Mouse (Mus musculus) limb, embryonic 14.5 days (tissue): ENCODE data around the gene Nrxn3. TPM values are rescaled to one million over a fixed set of nuclear protein-coding genes. Genes with fewer than 3 reads are reported as not detected.
A peak's percentile ranks its signal among the peaks of the same experiment; 100 is the strongest.

ENCODE experiments used
- ATAC-seq: fragments of 200-750 bp; cut with Nextera tagmentation; 2 replicates; pipeline ENCODE4 v1.8.0; 2017; ENCODE audit warnings: low read depth, moderate number of reproducible peaks, moderate TSS enrichment; ENCODE audit not compliant: low FRiP score
- DNase-seq: peaks from one replicate; pipeline ENCODE4 v3.0.0-alpha.2; 2015; ENCODE audit warnings: low spot score
- H3K27ac ChIP-seq: fragments of 300-500 bp; sonication (generic); replicated peaks from 2 replicates; pipeline ENCODE4 v1.5.1; 2014; ENCODE audit warnings: low read depth, mild to moderate bottlenecking, low read length, moderate library complexity, mixed read lengths
- H3K27me3 ChIP-seq: fragments of 300-500 bp; sonication (generic); 2 replicates; pipeline ENCODE4 v1.6.1; 2014; ENCODE audit warnings: low read length, mixed read lengths; ENCODE audit not compliant: control insufficient read depth, insufficient read depth
- H3K36me3 ChIP-seq: fragments of 300-500 bp; sonication (generic); 2 replicates; pipeline ENCODE4 v1.6.1; 2014; ENCODE audit warnings: mild to moderate bottlenecking, low read length, moderate library complexity, mixed read lengths; ENCODE audit not compliant: control insufficient read depth, insufficient read depth
- H3K4me1 ChIP-seq: fragments of 300-500 bp; sonication (generic); 2 replicates; pipeline ENCODE4 v1.6.1; 2014; ENCODE audit warnings: antibody characterized with exemption, low read length, mixed read lengths; ENCODE audit not compliant: control insufficient read depth, insufficient read depth
- H3K4me2 ChIP-seq: fragments of 300-500 bp; sonication (generic); replicated peaks from 2 replicates; pipeline ENCODE4 v1.6.1; 2014; ENCODE audit warnings: low read depth, mild to moderate bottlenecking, low read length, moderate library complexity; ENCODE audit not compliant: severe bottlenecking
- H3K4me3 ChIP-seq: fragments of 300-500 bp; sonication (generic); replicated peaks from 2 replicates; pipeline ENCODE4 v1.5.1; 2014; ENCODE audit warnings: low read length
- H3K9ac ChIP-seq: fragments of 300-500 bp; sonication (generic); 2 replicates; pipeline ENCODE4 v1.6.1; 2014; ENCODE audit warnings: mild to moderate bottlenecking, low read depth, low read length, moderate library complexity; ENCODE audit not compliant: severe bottlenecking
- H3K9me3 ChIP-seq: fragments of 300-500 bp; sonication (generic); 2 replicates; pipeline ENCODE4 v1.6.1; 2016; ENCODE audit warnings: low read length; ENCODE audit not compliant: control insufficient read depth
- POLR2A ChIP-seq: fragments of 200-500 bp; IDR thresholded peaks from 2 replicates; pipeline ENCODE4 v1.8.0; 2012; ENCODE audit warnings: inconsistent platforms, mild to moderate bottlenecking, moderate library complexity, borderline replicate concordance; ENCODE audit not compliant: insufficient read depth, insufficient read length; ENCODE audit errors: extremely low read depth
- WGBS: fragments of 180-500 bp; shearing (Covaris S2); extraction: QIAGEN DNeasy Blood & Tissue Kit; methylation state at CpG from one replicate; pipeline ENCODE4 v1.1.7; 2014; 5-methylcytosine and 5-hydroxymethylcytosine counted together
- polyA plus RNA-seq, 2 experiments: library from polyadenylated mRNA; depleted of rRNA in 1 of 2; stranded (reverse) in 1 of 2; unstranded in 1 of 2; fragments of >200 nt; fragmentation: Nextera tagmentation in 1 of 2; extraction: Ambion mirVana in 1 of 2; gene quantifications; 2 replicates each; pipeline versions ENCODE4 v1.2.1 to v1.2.3; 2012 to 2014

The Nrxn3 gene
- polyA plus RNA-seq, 2 experiments, result 0.74 to 1.4 TPM

DNA sequence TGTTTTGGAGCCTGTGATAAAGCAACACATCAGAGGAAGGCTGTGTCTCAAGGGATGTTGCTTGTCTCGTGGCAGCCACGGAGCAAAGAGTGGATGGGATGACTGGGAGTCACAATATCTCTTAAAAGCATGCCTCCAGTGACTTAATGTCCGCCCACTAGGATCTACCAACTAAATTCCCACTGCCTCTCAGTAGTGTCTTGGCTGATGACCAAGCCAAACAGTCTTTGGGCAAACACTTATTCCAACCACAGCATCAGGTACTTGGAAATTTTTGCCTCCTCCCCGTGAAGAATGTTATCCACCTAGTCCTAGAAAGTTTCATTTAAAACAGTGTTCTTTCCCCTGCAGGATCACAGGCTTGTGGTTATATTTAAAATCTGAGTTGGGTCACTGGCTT lies 917.4 kb downstream of the Nrxn3 start:
- Histone ChIP-seq H3K4me3 (no peak overlapping the region), H3K27me3 (no peaks in the 10 kb centered on the region), H3K27ac (no peak overlapping the region), H3K9me3 (no peaks in the 10 kb centered on the region), H3K4me1 (peaks cover 4% of the 10 kb centered on the region; the same call in 1 of the 2 replicates), H3K4me2 (no peak overlapping the region), H3K36me3 (no peaks in the 10 kb centered on the region), H3K9ac (no peak overlapping the region)
- 46% methylated on average over 4 of the region's 4 CpGs for WGBS
- peak; percentile 55 for DNase-seq
- no peak; the same call in 1 of the 2 replicates for ATAC-seq
- no peak for TF ChIP-seq POLR2A

GRCm38 (mm10) chr12:89641460-89641859 lies 918.8 kb downstream of the Nrxn3 start:
- DNase-seq (no peak), ATAC-seq (no peak)
- Histone ChIP-seq H3K27ac (no peak overlapping the region), H3K9me3 (no peaks in the 10 kb centered on the region), H3K4me2 (no peak overlapping the region), H3K9ac (no peak overlapping the region), H3K27me3 (no peaks in the 10 kb centered on the region), H3K4me3 (no peak overlapping the region), H3K36me3 (no peaks in the 10 kb centered on the region), H3K4me1 (peaks cover 4% of the 10 kb centered on the region; the same call in 1 of the 2 replicates)
- WGBS, result 14% methylated on average over 1 of the region's 1 CpGs
- TF ChIP-seq POLR2A, result no peak

DNA sequence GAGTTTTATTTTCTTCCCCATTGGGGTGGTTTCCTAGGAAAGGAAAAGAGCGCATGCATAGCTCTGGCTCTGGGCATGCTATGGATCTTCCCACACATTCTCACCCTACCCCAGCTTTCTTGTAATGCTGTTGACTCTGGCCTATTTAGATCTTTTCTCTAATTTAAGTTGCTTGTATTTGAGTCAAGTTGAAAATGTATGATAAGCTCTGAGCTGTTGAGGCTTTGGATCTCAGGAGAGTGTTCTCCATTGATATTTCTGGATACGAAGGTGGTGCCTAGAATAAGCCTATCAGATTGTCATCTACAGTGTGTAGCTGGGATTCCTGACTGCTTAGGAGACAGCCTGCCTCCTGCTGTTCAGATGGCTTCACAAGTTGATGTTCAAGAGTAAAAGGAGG lies 930.5 kb downstream of the Nrxn3 start:
- WGBS, result 87% methylated on average over 2 of the region's 2 CpGs
- no peak overlapping the region for H3K4me3 ChIP-seq
- no peaks in the 10 kb centered on the region for H3K36me3 ChIP-seq
- DNase-seq, result no peak
- no peaks in the 10 kb centered on the region for H3K4me1 ChIP-seq
- H3K4me2 ChIP-seq, result no peak overlapping the region
- H3K9me3 ChIP-seq, result no peaks in the 10 kb centered on the region
- no peak for ATAC-seq
- TF ChIP-seq POLR2A, result no peak
- H3K9ac ChIP-seq, result no peak overlapping the region
- H3K27me3 ChIP-seq, result no peaks in the 10 kb centered on the region
- H3K27ac ChIP-seq, result no peak overlapping the region

- Histone ChIP-seq H3K27me3 (no peaks in the 10 kb centered on the region), H3K4me1 (no peaks in the 10 kb centered on the region), H3K36me3 (no peaks in the 10 kb centered on the region), H3K9me3 (no peaks in the 10 kb centered on the region), H3K4me3 (no peak overlapping the region), H3K27ac (no peak overlapping the region), H3K4me2 (no peak overlapping the region), H3K9ac (no peak overlapping the region)
- WGBS, result 79% methylated on average over 3 of the region's 3 CpGs
- DNase-seq, result no peak
- TF ChIP-seq POLR2A, result no peak
- no peak for ATAC-seq
These were observed 938.5 kb downstream of the Nrxn3 start for GRCm38 (mm10) chr12:89661219-89661618.

DNA sequence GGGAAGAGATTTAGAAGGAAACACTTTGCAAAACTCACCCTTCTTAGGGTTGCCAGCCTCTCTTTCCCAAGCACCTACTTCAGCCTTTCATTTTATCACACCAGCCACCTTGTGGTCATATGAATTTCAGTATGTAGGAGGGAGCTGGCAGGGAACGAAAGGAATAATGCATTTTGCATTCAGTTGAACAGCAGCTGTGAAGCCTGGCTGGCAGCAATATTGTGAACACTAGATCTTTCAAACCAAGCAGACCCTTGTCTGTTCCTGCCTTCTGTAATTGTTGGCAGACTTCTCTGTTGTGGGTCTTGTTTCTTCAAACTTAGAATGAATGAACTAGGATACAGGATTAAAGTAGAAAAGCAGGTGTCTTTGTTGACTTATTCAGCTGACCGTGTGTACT lies 946.2 kb downstream of the Nrxn3 start:
- peak; percentile 4 for DNase-seq
- no peaks in the 10 kb centered on the region for H3K4me1 ChIP-seq
- no peaks in the 10 kb centered on the region for H3K27me3 ChIP-seq
- H3K4me3 ChIP-seq, result no peak overlapping the region
- no peak for ATAC-seq
- H3K4me2 ChIP-seq, result no peak overlapping the region
- TF ChIP-seq POLR2A, result no peak
- WGBS, result 56% methylated on average over 2 of the region's 2 CpGs
- H3K36me3 ChIP-seq, result no peaks in the 10 kb centered on the region
- no peak overlapping the region for H3K27ac ChIP-seq
- H3K9me3 ChIP-seq, result no peaks in the 10 kb centered on the region
- H3K9ac ChIP-seq, result no peak overlapping the region

GRCm38 (mm10) chr12:89672819-89673218 lies 950.1 kb downstream of the Nrxn3 start:
- 76% methylated on average over 2 of the region's 2 CpGs for WGBS
- H3K27ac ChIP-seq, result no peak overlapping the region
- no peak for ATAC-seq
- H3K36me3 ChIP-seq, result no peaks in the 10 kb centered on the region
- no peaks in the 10 kb centered on the region for H3K27me3 ChIP-seq
- H3K9ac ChIP-seq, result no peak overlapping the region
- H3K4me1 ChIP-seq, result peaks cover 2% of the 10 kb centered on the region; the same call in 1 of the 2 replicates
- H3K4me3 ChIP-seq, result no peak overlapping the region
- no peak overlapping the region for H3K4me2 ChIP-seq
- H3K9me3 ChIP-seq, result no peaks in the 10 kb centered on the region
- TF ChIP-seq POLR2A, result no peak
- no peak for DNase-seq
